Mouse (Mus musculus): Measurements from ENCODE around the gene Mstn. TPM values are rescaled to one million over a fixed set of nuclear protein-coding genes. Genes with fewer than 3 reads are reported as not detected.
A peak's percentile ranks its signal among the peaks of the same experiment; 100 is the strongest.

Mstn gene
- total RNA-seq, 1 experiment, result not detected

- no peaks in the 10 kb centered on the region for H3K9me3 ChIP-seq (ENCODE audit: control insufficient read depth, insufficient read depth, low read depth, low read length)
- no peak overlapping the region for H3K27ac ChIP-seq (ENCODE audit: insufficient read depth, low read depth, low read length, poor library complexity, severe bottlenecking)
- DNase-seq (ENCODE audit: low read depth, low spot score), result no peak
- no peaks in the 10 kb centered on the region for H3K36me3 ChIP-seq (ENCODE audit: control insufficient read depth, insufficient read depth, low read length, poor library complexity, severe bottlenecking)
- H3K9ac ChIP-seq (ENCODE audit: insufficient read depth, low read depth, low read length, poor library complexity, severe bottlenecking), result no peak overlapping the region
- no peak for TF ChIP-seq ZNF384 (IDR thresholded peaks at IDR 0.05; ENCODE audit: low read depth, low read length)
- no peak for TF ChIP-seq HCFC1 (IDR thresholded peaks at IDR 0.05; ENCODE audit: borderline replicate concordance, insufficient read depth, low read length)
- TF ChIP-seq CHD2 (IDR thresholded peaks at IDR 0.05; ENCODE audit: low read depth, low read length), result no peak
- TF ChIP-seq ZC3H11A (IDR thresholded peaks at IDR 0.05; ENCODE audit: borderline replicate concordance, low read depth, low read length), result no peak
- TF ChIP-seq MAFK (IDR thresholded peaks at IDR 0.05; ENCODE audit: insufficient read depth, low read depth, low read length), result no peak
- in situ Hi-C loops (cut with MboI; ENCODE audit: low sequenced_read_pairs in 2 of 2, unreplicated experiment in 2 of 2), result no loop called here
- H3K4me1 ChIP-seq (ENCODE audit: control insufficient read depth in 2 of 2, insufficient read depth in 2 of 2, low read length in 2 of 2, poor library complexity in 1 of 2), result no peaks in the 10 kb centered on the region
- H3K4me3 ChIP-seq (ENCODE audit: insufficient read depth in 1 of 2, low read depth in 1 of 2, low read length in 2 of 2, poor library complexity in 1 of 2, severe bottlenecking in 1 of 2), result no peak overlapping the region
Measured at GRCm38 (mm10) chr1:53063921-53064320, 2.5 kb downstream of the Mstn start.

GRCm38 (mm10) chr1:53069726-53070514 lies 8.5 kb downstream of the Mstn start:
- Histone ChIP-seq H3K36me3 (ENCODE audit: control insufficient read depth, insufficient read depth, low read length, poor library complexity, severe bottlenecking) (no peaks in the 10 kb centered on the region), H3K4me3 (ENCODE audit: insufficient read depth in 1 of 2, low read depth in 1 of 2, low read length in 2 of 2, poor library complexity in 1 of 2, severe bottlenecking in 1 of 2) (no peak overlapping the region), H3K27ac (ENCODE audit: insufficient read depth, low read depth, low read length, poor library complexity, severe bottlenecking) (no peak overlapping the region), H3K9ac (ENCODE audit: insufficient read depth, low read depth, low read length, poor library complexity, severe bottlenecking) (no peak overlapping the region), H3K9me3 (ENCODE audit: control insufficient read depth, insufficient read depth, low read depth, low read length) (no peaks in the 10 kb centered on the region), H3K4me1 (ENCODE audit: control insufficient read depth in 2 of 2, insufficient read depth in 2 of 2, low read length in 2 of 2, poor library complexity in 1 of 2) (no peaks in the 10 kb centered on the region)
- in situ Hi-C loops (cut with MboI; ENCODE audit: low sequenced_read_pairs in 2 of 2, unreplicated experiment in 2 of 2), result no loop called here
- no peak for TF ChIP-seq HCFC1 (IDR thresholded peaks at IDR 0.05; ENCODE audit: borderline replicate concordance, insufficient read depth, low read length)
- TF ChIP-seq ZNF384 (IDR thresholded peaks at IDR 0.05; ENCODE audit: low read depth, low read length), result peak; percentile 70; the same call in 1 of the 2 replicates
- no peak for TF ChIP-seq MAFK (IDR thresholded peaks at IDR 0.05; ENCODE audit: insufficient read depth, low read depth, low read length)
- DNase-seq (ENCODE audit: low read depth, low spot score), result no peak

- H3K4me3 ChIP-seq (ENCODE audit: insufficient read depth in 1 of 2, low read depth in 1 of 2, low read length in 2 of 2, poor library complexity in 1 of 2, severe bottlenecking in 1 of 2), result no peak overlapping the region
- H3K4me1 ChIP-seq (ENCODE audit: control insufficient read depth in 2 of 2, insufficient read depth in 2 of 2, low read length in 2 of 2, poor library complexity in 1 of 2), result no peaks in the 10 kb centered on the region
- H3K9me3 ChIP-seq (ENCODE audit: control insufficient read depth, insufficient read depth, low read depth, low read length), result no peaks in the 10 kb centered on the region
- no peak for TF ChIP-seq ZNF384 (IDR thresholded peaks at IDR 0.05; ENCODE audit: low read depth, low read length)
- TF ChIP-seq CHD2 (IDR thresholded peaks at IDR 0.05; ENCODE audit: low read depth, low read length), result no peak
- TF ChIP-seq ZC3H11A (IDR thresholded peaks at IDR 0.05; ENCODE audit: borderline replicate concordance, low read depth, low read length), result no peak
- no peak for TF ChIP-seq MAFK (IDR thresholded peaks at IDR 0.05; ENCODE audit: insufficient read depth, low read depth, low read length)
- no peak for TF ChIP-seq HCFC1 (IDR thresholded peaks at IDR 0.05; ENCODE audit: borderline replicate concordance, insufficient read depth, low read length)
- in situ Hi-C loops (cut with MboI; ENCODE audit: low sequenced_read_pairs in 2 of 2, unreplicated experiment in 2 of 2), result no loop called here
- DNase-seq (ENCODE audit: low read depth, low spot score), result no peak
- H3K9ac ChIP-seq (ENCODE audit: insufficient read depth, low read depth, low read length, poor library complexity, severe bottlenecking), result no peak overlapping the region
- H3K27ac ChIP-seq (ENCODE audit: insufficient read depth, low read depth, low read length, poor library complexity, severe bottlenecking), result no peak overlapping the region
- no peaks in the 10 kb centered on the region for H3K36me3 ChIP-seq (ENCODE audit: control insufficient read depth, insufficient read depth, low read length, poor library complexity, severe bottlenecking)
Measured at GRCm38 (mm10) chr1:53070664-53071175, 9.3 kb downstream of the Mstn start.

- Histone ChIP-seq H3K9me3 (ENCODE audit: control insufficient read depth, insufficient read depth, low read depth, low read length) (no peaks in the 10 kb centered on the region), H3K9ac (ENCODE audit: insufficient read depth, low read depth, low read length, poor library complexity, severe bottlenecking) (no peak overlapping the region), H3K27ac (ENCODE audit: insufficient read depth, low read depth, low read length, poor library complexity, severe bottlenecking) (no peak overlapping the region), H3K4me1 (ENCODE audit: control insufficient read depth in 2 of 2, insufficient read depth in 2 of 2, low read length in 2 of 2, poor library complexity in 1 of 2) (no peaks in the 10 kb centered on the region), H3K36me3 (ENCODE audit: control insufficient read depth, insufficient read depth, low read length, poor library complexity, severe bottlenecking) (no peaks in the 10 kb centered on the region), H3K4me3 (ENCODE audit: insufficient read depth in 1 of 2, low read depth in 1 of 2, low read length in 2 of 2, poor library complexity in 1 of 2, severe bottlenecking in 1 of 2) (no peak overlapping the region)
- DNase-seq (ENCODE audit: low read depth, low spot score), result no peak
- in situ Hi-C loops (cut with MboI; ENCODE audit: low sequenced_read_pairs in 2 of 2, unreplicated experiment in 2 of 2), result no loop called here
- TF ChIP-seq ZNF384 (IDR thresholded peaks at IDR 0.05; ENCODE audit: low read depth, low read length) (no peak), HCFC1 (IDR thresholded peaks at IDR 0.05; ENCODE audit: borderline replicate concordance, insufficient read depth, low read length) (no peak), MAFK (IDR thresholded peaks at IDR 0.05; ENCODE audit: insufficient read depth, low read depth, low read length) (no peak), ZC3H11A (IDR thresholded peaks at IDR 0.05; ENCODE audit: borderline replicate concordance, low read depth, low read length) (no peak), CHD2 (IDR thresholded peaks at IDR 0.05; ENCODE audit: low read depth, low read length) (no peak)
Measured at GRCm38 (mm10) chr1:53076656-53077055, 15.2 kb downstream of the Mstn start.
